Mouse (Mus musculus) kidney, adult 18-20 months (tissue): Measurements from ENCODE around the gene Olfr1331.
"Not testable (repeated sequence)": the region's sequence is repeated elsewhere in the genome, so short reads cannot be mapped to it uniquely, and the experiment has no call there.

ENCODE experiments used
- DNase-seq: peaks from one replicate; pipeline ENCODE4 v3.0.0; 2021

Gene Olfr1331

GRCm38 (mm10) chr4:118864349-118864748, at the start of gene Olfr1331:
Olfr1331 (plus strand) TSS chr4:118864649.
- DNase-seq: no peak

GRCm38 (mm10) chr4:118818921-118819320, 45.5 kb upstream of the Olfr1331 start:
- DNase-seq: no peak

GRCm38 (mm10) chr4:118836179-118836578, 28.3 kb upstream of the Olfr1331 start, which contains the start of gene Olfr1333:
Olfr1333 (minus strand) TSS chr4:118836279.
- no peak for DNase-seq

- DNase-seq: no peak
These were observed 2.7 kb upstream of the Olfr1331 start for GRCm38 (mm10) chr4:118861791-118862190.

GRCm38 (mm10) chr4:118862704-118863103, 1.7 kb upstream of the Olfr1331 start:
- DNase-seq: no peak

GRCm38 (mm10) chr4:118867566-118867965, 3.1 kb downstream of the Olfr1331 start:
- DNase-seq: no peak

- DNase-seq: no peak
These were observed 23.8 kb downstream of the Olfr1331 start, which contains the start of gene Olfr1330 for GRCm38 (mm10) chr4:118888297-118888696. Olfr1330 (plus strand) TSS chr4:118888597.

GRCm38 (mm10) chr4:118901981-118902380, 37.5 kb downstream of the Olfr1331 start:
- DNase-seq: no peak

- not testable (repeated sequence) for DNase-seq
These were observed 52.9 kb downstream of the Olfr1331 start, which contains the start of gene Olfr1329 for GRCm38 (mm10) chr4:118917365-118917764. Olfr1329 (minus strand) TSS chr4:118917465.
